Mouse (Mus musculus): ENCODE results near the gene Adamtsl4.
"Not testable (repeated sequence)": the region's sequence is repeated elsewhere in the genome, so short reads cannot be mapped to it uniquely, and the experiment has no call there.

Gene Adamtsl4

GRCm38 (mm10) chr3:95661945-95662715, 25.6 kb downstream of the Adamtsl4 start:
- DNase-seq (ENCODE audit: low spot score in 2 of 2), result no peak

- DNase-seq (ENCODE audit: low spot score in 2 of 2), result no peak
Observed at GRCm38 (mm10) chr3:95660788-95661478, 26.8 kb downstream of the Adamtsl4 start.

- DNase-seq (ENCODE audit: low spot score in 2 of 2), result no peak
Observed at GRCm38 (mm10) chr3:95659948-95660347, 27.8 kb downstream of the Adamtsl4 start.

- DNase-seq (ENCODE audit: low spot score in 2 of 2), result peak; percentile 75 to 79
Observed at GRCm38 (mm10) chr3:95658868-95659712, 28.6 kb downstream of the Adamtsl4 start.

GRCm38 (mm10) chr3:95658236-95658867, 29.4 kb downstream of the Adamtsl4 start, which contains the start of gene Mcl1:
Gene Mcl1 (plus strand): TSS chr3:95658788.
- DNase-seq (ENCODE audit: low spot score in 2 of 2), result peak; percentile 95 to 96

- DNase-seq (ENCODE audit: low spot score in 2 of 2), result no peak
Observed at GRCm38 (mm10) chr3:95657711-95658110, 30.0 kb downstream of the Adamtsl4 start.

- no peak for DNase-seq (ENCODE audit: low spot score in 2 of 2)
Observed at GRCm38 (mm10) chr3:95657108-95657507, 30.6 kb downstream of the Adamtsl4 start.

- DNase-seq (ENCODE audit: low spot score in 2 of 2), result no peak
Observed at GRCm38 (mm10) chr3:95655437-95655836, 32.3 kb downstream of the Adamtsl4 start.

- not testable (repeated sequence) for DNase-seq (ENCODE audit: low spot score in 2 of 2)
Observed at GRCm38 (mm10) chr3:95654371-95654770, 33.3 kb downstream of the Adamtsl4 start.

GRCm38 (mm10) chr3:95653473-95654034, 34.2 kb downstream of the Adamtsl4 start:
- DNase-seq (ENCODE audit: low spot score in 2 of 2), result no peak

GRCm38 (mm10) chr3:95652871-95653270, 34.8 kb downstream of the Adamtsl4 start:
- no peak for DNase-seq (ENCODE audit: low spot score in 2 of 2)

GRCm38 (mm10) chr3:95652204-95652811, 35.4 kb downstream of the Adamtsl4 start:
- DNase-seq (ENCODE audit: low spot score in 2 of 2), result peak in 1 of 2 experiments; percentile 56

- DNase-seq (ENCODE audit: low spot score in 2 of 2), result no peak
Observed at GRCm38 (mm10) chr3:95651391-95652203, 36.1 kb downstream of the Adamtsl4 start.

- DNase-seq (ENCODE audit: low spot score in 2 of 2), result no peak
Observed at GRCm38 (mm10) chr3:95651033-95651373, 36.7 kb downstream of the Adamtsl4 start.

- DNase-seq (ENCODE audit: low spot score in 2 of 2), result no peak
Observed at GRCm38 (mm10) chr3:95650276-95651032, 37.3 kb downstream of the Adamtsl4 start.

GRCm38 (mm10) chr3:95648016-95648415, 39.7 kb downstream of the Adamtsl4 start:
- DNase-seq (ENCODE audit: low spot score in 2 of 2), result no peak

GRCm38 (mm10) chr3:95645313-95646235, 42.1 kb downstream of the Adamtsl4 start:
- DNase-seq (ENCODE audit: low spot score in 2 of 2), result peak in 1 of 2 experiments; percentile 79

- no peak for DNase-seq (ENCODE audit: low spot score in 2 of 2)
Observed at GRCm38 (mm10) chr3:95643097-95643496, 44.6 kb downstream of the Adamtsl4 start.

All from spleen, postnatal 10 days (tissue).